Mouse (Mus musculus) embryonic stem cell, embryonic (primary cell): Measurements from ENCODE around the gene Mpzl2.

Experiments used
- CTCF ChIA-PET, 4 experiments: fragments of 300-600 bp in 2 of 4; fragments of 350-600 bp in 2 of 4; sonication (Branson Sonifier 250); formaldehyde crosslinking; loops; one replicate each; lab custom pipeline; 2022; ENCODE audit warnings: inconsistent platforms in 2 of 4; lab: Charles Lee
- POLR2A ChIA-PET, 4 experiments: fragments of 300-600 bp in 2 of 4; fragments of 350-600 bp in 2 of 4; sonication (Branson Sonifier 250); formaldehyde crosslinking; loops; one replicate each; lab custom pipeline; 2022; ENCODE audit warnings: antibody characterized with exemption in 4 of 4, inconsistent platforms in 1 of 4; lab: Charles Lee

Mpzl2 gene

GRCm38 (mm10) chr9:45039499-45039898, at the start of gene Mpzl2:
TSS of gene Mpzl2 (plus strand) at chr9:45039799.
- CTCF ChIA-PET = interaction anchor here in 3 of 4 experiments (0.5 to 1.5 kb wide), 4 partner anchors 17 to 1172 kb away, joined by 3 to 5 read pairs (median 4); no protein-coding TSS in a partner anchor
- POLR2A ChIA-PET = interaction anchor here in 2 of 4 experiments (0.6 to 4.7 kb wide), 9 partner anchors 10 to 592 kb away, joined by 3 to 27 read pairs (median 4); partner anchors contain the start of genes Arcn1 (in 2 of the 2), Ift46 (in 2 of the 2), Cd3g (in 1 of the 2) and Mpzl3 (in 1 of the 2)

- ChIA-PET POLR2A (no interaction called here), CTCF (no interaction called here)
These were observed 47.8 kb upstream of the Mpzl2 start for GRCm38 (mm10) chr9:44991821-44992220.

GRCm38 (mm10) chr9:44992271-44992670, 47.3 kb upstream of the Mpzl2 start:
- POLR2A ChIA-PET = no interaction called here
- CTCF ChIA-PET = interaction anchor here in 1 of 4 experiments (0.6 kb wide), 1 partner anchor 237 kb away, joined by 3 read pairs; no protein-coding TSS in a partner anchor

GRCm38 (mm10) chr9:44993268-44993667, 46.3 kb upstream of the Mpzl2 start:
- POLR2A ChIA-PET = interaction anchor here in 1 of 4 experiments (0.6 kb wide), 1 partner anchor 586 kb away, joined by 3 read pairs; the partner anchor contains the start of genes Rps25 and Trappc4
- CTCF ChIA-PET = interaction anchor here in 1 of 4 experiments (0.6 kb wide), 1 partner anchor 140 kb away, joined by 4 read pairs; no protein-coding TSS in a partner anchor

- POLR2A ChIA-PET = interaction anchor here in 2 of 4 experiments (1.0 to 2.2 kb wide), 2 partner anchors 12 to 47 kb away, joined by 4 to 5 read pairs; no protein-coding TSS in a partner anchor
- CTCF ChIA-PET = interaction anchor here in 1 of 4 experiments (0.5 kb wide), 1 partner anchor 138 kb away, joined by 7 read pairs; no protein-coding TSS in a partner anchor
These were observed 44.6 kb upstream of the Mpzl2 start for GRCm38 (mm10) chr9:44994962-44995361.

GRCm38 (mm10) chr9:44996590-44996989, 43.0 kb upstream of the Mpzl2 start:
- ChIA-PET POLR2A (interaction anchor here in 1 of 4 experiments (0.5 kb wide), 1 partner anchor 52 kb away, joined by 4 read pairs; no protein-coding TSS in a partner anchor), CTCF (no interaction called here)

- ChIA-PET POLR2A (interaction anchor here in 2 of 4 experiments (0.6 to 1.4 kb wide), 3 partner anchors 9 to 125 kb away, joined by 3 read pairs; no protein-coding TSS in a partner anchor), CTCF (interaction anchor here in 2 of 4 experiments (0.7 to 1.7 kb wide), 3 partner anchors 31 to 189 kb away, joined by 3 to 6 read pairs (median 5); no protein-coding TSS in a partner anchor)
These were observed 41.5 kb upstream of the Mpzl2 start for GRCm38 (mm10) chr9:44998138-44998537.

GRCm38 (mm10) chr9:44999171-44999570, 40.4 kb upstream of the Mpzl2 start:
- POLR2A ChIA-PET = interaction anchor here in 3 of 4 experiments (0.6 to 1.4 kb wide), 5 partner anchors 9 to 133 kb away, joined by 3 to 6 read pairs (median 3); no protein-coding TSS in a partner anchor
- CTCF ChIA-PET = interaction anchor here in 3 of 4 experiments (0.6 to 1.7 kb wide), 3 partner anchors 23 to 135 kb away, joined by 3 to 5 read pairs (median 4); no protein-coding TSS in a partner anchor

GRCm38 (mm10) chr9:44999776-45000175, 39.8 kb upstream of the Mpzl2 start:
- ChIA-PET POLR2A (interaction anchor here in 2 of 4 experiments (1.0 to 1.3 kb wide), 2 partner anchors 9 to 18 kb away, joined by 3 to 6 read pairs; no protein-coding TSS in a partner anchor), CTCF (interaction anchor here in 1 of 4 experiments (1.7 kb wide), 1 partner anchor 134 kb away, joined by 5 read pairs; no protein-coding TSS in a partner anchor)

GRCm38 (mm10) chr9:45000249-45000648, 39.4 kb upstream of the Mpzl2 start:
- POLR2A ChIA-PET = interaction anchor here in 1 of 4 experiments (1.0 to 1.8 kb wide), 2 partner anchors 42 to 145 kb away, joined by 4 to 6 read pairs; no protein-coding TSS in a partner anchor
- CTCF ChIA-PET = no interaction called here

- ChIA-PET CTCF (no interaction called here), POLR2A (interaction anchor here in 1 of 4 experiments (1.6 kb wide), 1 partner anchor 8 kb away, joined by 6 read pairs; no protein-coding TSS in a partner anchor)
These were observed 32.2 kb upstream of the Mpzl2 start for GRCm38 (mm10) chr9:45007404-45007803.

- ChIA-PET CTCF (no interaction called here), POLR2A (interaction anchor here in 1 of 4 experiments (1.6 kb wide), 1 partner anchor 9 kb away, joined by 6 read pairs; no protein-coding TSS in a partner anchor)
These were observed 31.3 kb upstream of the Mpzl2 start for GRCm38 (mm10) chr9:45008342-45008741.

- POLR2A ChIA-PET = interaction anchor here in 3 of 4 experiments (0.6 to 1.6 kb wide), 6 partner anchors 10 to 253 kb away, joined by 3 to 6 read pairs (median 3); no protein-coding TSS in a partner anchor
- CTCF ChIA-PET = interaction anchor here in 1 of 4 experiments (0.6 to 0.7 kb wide), 2 partner anchors 87 to 109 kb away, joined by 3 to 4 read pairs; no protein-coding TSS in a partner anchor
These were observed 30.2 kb upstream of the Mpzl2 start, which contains the start of gene Cd3e for GRCm38 (mm10) chr9:45009180-45010078. TSS of gene Cd3e (minus strand) at chr9:45009627.

- POLR2A ChIA-PET = interaction anchor here in 1 of 4 experiments (1.0 kb wide), 1 partner anchor 30 kb away, joined by 3 read pairs; no protein-coding TSS in a partner anchor
- CTCF ChIA-PET = interaction anchor here in 1 of 4 experiments (0.6 kb wide), 1 partner anchor 325 kb away, joined by 4 read pairs; no protein-coding TSS in a partner anchor
These were observed 29.1 kb upstream of the Mpzl2 start for GRCm38 (mm10) chr9:45010461-45010860.

GRCm38 (mm10) chr9:45011291-45011690, 28.3 kb upstream of the Mpzl2 start:
- POLR2A ChIA-PET = interaction anchor here in 1 of 4 experiments (0.6 kb wide), 1 partner anchor 42 kb away, joined by 3 read pairs; no protein-coding TSS in a partner anchor
- CTCF ChIA-PET = interaction anchor here in 2 of 4 experiments (0.6 to 1.0 kb wide), 2 partner anchors 12 to 108 kb away, joined by 4 to 10 read pairs; no protein-coding TSS in a partner anchor

GRCm38 (mm10) chr9:45014879-45015278, 24.7 kb upstream of the Mpzl2 start:
- ChIA-PET CTCF (no interaction called here), POLR2A (interaction anchor here in 1 of 4 experiments (0.5 kb wide), 1 partner anchor 47 kb away, joined by 3 read pairs; no protein-coding TSS in a partner anchor)

GRCm38 (mm10) chr9:45015841-45016240, 23.8 kb upstream of the Mpzl2 start:
- CTCF ChIA-PET = interaction anchor here in 1 of 4 experiments (0.6 kb wide), 1 partner anchor 176 kb away, joined by 3 read pairs; no protein-coding TSS in a partner anchor
- POLR2A ChIA-PET = no interaction called here

GRCm38 (mm10) chr9:45018031-45018430, 21.6 kb upstream of the Mpzl2 start:
- ChIA-PET POLR2A (no interaction called here), CTCF (interaction anchor here in 1 of 4 experiments (0.6 kb wide), 1 partner anchor 51 kb away, joined by 3 read pairs; no protein-coding TSS in a partner anchor)
